Mouse (Mus musculus) megakaryocyte, embryonic 14.5 days (primary cell): ENCODE results near the gene Mrpl43.

Experiments used
- FLI1 ChIP-seq: IDR thresholded peaks from 2 replicates; pipeline ENCODE4 v1.6.1; 2012; ENCODE audit warnings: low read length, inconsistent platforms, mixed read lengths
- GATA1 ChIP-seq: IDR thresholded peaks from 3 replicates; pipeline ENCODE4 v1.6.1; 2012; ENCODE audit warnings: mixed read lengths, low read length, inconsistent platforms, borderline replicate concordance

- TF ChIP-seq FLI1 (no peak), GATA1 (no peak)
Measured at GRCm38 (mm10) chr19:44982477-44983115, 23.6 kb downstream of the Mrpl43 start.
